Comparison of ENCODE assay signal across 20 mouse cellular contexts in the genomic region with DNA sequence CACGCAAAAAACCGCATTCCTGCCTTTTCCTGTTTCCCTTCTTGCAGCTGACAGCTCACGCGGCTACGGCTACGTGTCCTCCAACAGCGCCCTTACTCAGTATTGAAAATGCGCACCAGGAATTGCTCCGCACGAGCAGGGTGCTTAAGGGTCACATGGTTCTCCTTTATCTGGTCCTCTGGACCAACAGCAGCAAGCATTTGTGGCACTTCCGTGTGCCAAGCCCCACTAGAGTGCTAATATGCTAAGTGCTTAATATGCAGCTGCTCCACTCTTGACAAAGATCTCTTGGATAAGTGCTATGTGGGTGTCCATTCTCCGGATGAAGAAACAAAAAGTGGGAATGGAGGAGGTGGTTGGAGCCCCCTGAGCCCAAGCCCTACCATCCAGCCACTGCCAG. TPM values are rescaled to one million over a fixed set of nuclear protein-coding genes. Genes with fewer than 3 reads are reported as not detected.
A peak's percentile ranks its signal among the peaks of the same experiment; 100 is the strongest.
DNase-seq lines count a peak whose midpoint lies in the region; ATAC-seq and TF ChIP-seq lines count a peak whose summit lies in the region.
"Had no signal": no experiment of that assay in that cellular context is flagged by ENCODE, and none has a peak within 500 bp of the region (broad histone marks: within the 10 kb centered on the region; RNA-seq: fewer than 3 reads in every experiment).

No protein-coding gene starts in this region.

- 0 out of 2 replicates have a peak overlapping the region, but pooled peaks have one; percentile 9 for H3K27ac ChIP-seq in kidney, embryonic 15.5 days
- H3K27ac ChIP-seq in thymus, adult 2 months (ENCODE audit: control insufficient read depth, insufficient read depth, low read length): no peak overlapping the region
- H3K27ac ChIP-seq: embryonic facial prominence, embryonic 12.5 days; forebrain, embryonic 12.5 days; heart, embryonic 13.5 days; hindbrain, embryonic 12.5 days had no signal

- no peaks in the 10 kb centered on the region for H3K9me3 ChIP-seq in kidney, embryonic 15.5 days (replicated peaks)
- H3K9me3 ChIP-seq: embryonic facial prominence, embryonic 12.5 days; forebrain, embryonic 12.5 days; heart, embryonic 13.5 days; hindbrain, embryonic 12.5 days had no signal

- 80% methylated on average over 12 of the region's 12 CpGs for WGBS in kidney, embryonic 15.5 days
- WGBS in lung, adult 2 months: 62% methylated on average over 12 of the region's 12 CpGs
- WGBS in thymus, adult 2 months: 94% methylated on average over 12 of the region's 12 CpGs

- no peak for DNase-seq in kidney, postnatal 36 days
- peak; percentile 41 to 60 for DNase-seq in lung, adult 18-20 months
- DNase-seq in lung, adult 2 months: no peak
- peak; percentile 37 for DNase-seq in ZHBTc4 (ENCODE audit: low read depth, low spot score)
- peak; percentile 52 for DNase-seq in lung, postnatal 36 days
- no peak for DNase-seq in thymus, adult 2 months
- DNase-seq: adrenal gland, postnatal 10 days; cerebellum, adult 11 months; cerebellum, adult 8-10 months; cerebellum, postnatal 14 days; embryo, embryonic 11 days; gastrocnemius, postnatal 14 days; heart, postnatal 4 days had no signal

- no peak overlapping the region for H3K4me2 ChIP-seq in kidney, embryonic 15.5 days
- H3K4me2 ChIP-seq: embryonic facial prominence, embryonic 12.5 days; forebrain, embryonic 12.5 days; heart, embryonic 13.5 days; hindbrain, embryonic 12.5 days had no signal

- TF ChIP-seq CTCF in lung, adult 2 months (IDR thresholded peaks at IDR 0.05; ENCODE audit: insufficient read depth, low read length): no peak
- no peak for TF ChIP-seq CTCF in thymus, adult 2 months (IDR thresholded peaks at IDR 0.05; ENCODE audit: borderline replicate concordance, control insufficient read depth, extremely low read depth, insufficient read depth, low read length, poor library complexity)

- no peak overlapping the region for H3K9ac ChIP-seq in kidney, embryonic 15.5 days
- H3K9ac ChIP-seq: embryonic facial prominence, embryonic 12.5 days; forebrain, embryonic 12.5 days; heart, embryonic 13.5 days; hindbrain, embryonic 12.5 days had no signal

- peaks cover 11% of the 10 kb centered on the region for H3K4me1 ChIP-seq in kidney, embryonic 15.5 days
- H3K4me1 ChIP-seq in lung, adult 2 months (ENCODE audit: control insufficient read depth, insufficient read depth, low read length): peaks cover 17% of the 10 kb centered on the region; the same call in 1 of the 2 replicates
- no peaks in the 10 kb centered on the region for H3K4me1 ChIP-seq in thymus, adult 2 months (replicated peaks; ENCODE audit: control insufficient read depth, insufficient read depth, low read length)
- H3K4me1 ChIP-seq: embryonic facial prominence, embryonic 12.5 days; forebrain, embryonic 12.5 days; hindbrain, embryonic 12.5 days had no signal

- no peak overlapping the region for H3K4me3 ChIP-seq in kidney, embryonic 15.5 days (replicated peaks)
- no peak overlapping the region for H3K4me3 ChIP-seq in lung, adult 2 months (replicated peaks; ENCODE audit: extremely low read depth, low read depth, low read length)
- H3K4me3 ChIP-seq in thymus, adult 2 months (ENCODE audit: control insufficient read depth, insufficient read depth, low read length): no peak overlapping the region
- H3K4me3 ChIP-seq: embryonic facial prominence, embryonic 12.5 days; forebrain, embryonic 12.5 days; heart, embryonic 13.5 days; hindbrain, embryonic 12.5 days had no signal

- H3K36me3 ChIP-seq in kidney, embryonic 15.5 days: no peaks in the 10 kb centered on the region
- H3K36me3 ChIP-seq in thymus, adult 2 months (ENCODE audit: control insufficient read depth, insufficient read depth, low read length): no peaks in the 10 kb centered on the region
- H3K36me3 ChIP-seq: embryonic facial prominence, embryonic 12.5 days; forebrain, embryonic 12.5 days; heart, embryonic 13.5 days had no signal

- no peak for TF ChIP-seq POLR2A in lung, adult 2 months (IDR thresholded peaks at IDR 0.05; ENCODE audit: borderline replicate concordance, extremely low read depth, low read depth, low read length)
- TF ChIP-seq POLR2A in thymus, adult 2 months (IDR thresholded peaks at IDR 0.05; ENCODE audit: control insufficient read depth, extremely low read depth, insufficient read depth, low read length, poor library complexity): no peak

- no peaks in the 10 kb centered on the region for H3K27me3 ChIP-seq in kidney, embryonic 15.5 days
- no peaks in the 10 kb centered on the region for H3K27me3 ChIP-seq in thymus, adult 2 months (ENCODE audit: control insufficient read depth, insufficient read depth, low read length)
- H3K27me3 ChIP-seq: embryonic facial prominence, embryonic 12.5 days; forebrain, embryonic 12.5 days; heart, embryonic 13.5 days; hindbrain, embryonic 12.5 days had no signal

- ATAC-seq in kidney, embryonic 15.5 days (replicated peaks; ENCODE audit: low FRiP score): no peak
- ATAC-seq: forebrain, embryonic 16.5 days; hindbrain, embryonic 16.5 days had no signal

RNA-seq across cellular contexts. Expression of gene Dock9, which starts 10.7 kb away (rescaled TPM):
- 10.1 and 11.1 TPM in 2 replicates for polyA plus RNA-seq in kidney, embryonic 15.5 days (2015; fragmentation: Nextera tagmentation; extraction: Ambion mirVana)
- polyA plus RNA-seq in lung, adult 2 months (2012; rRNA removed): 62.3 and 73.3 TPM in 2 replicates
- polyA plus RNA-seq in thymus, adult 2 months (2012; rRNA removed): 12.9 and 13.2 TPM in 2 replicates

Comparison
In these comparisons a context has a peak if more than half of its experiments do, and no peak if none do; other contexts are left out.
1. DNase-seq: peak in lung, adult 18-20 months (2 of 2), ZHBTc4 (single experiment) and lung, postnatal 36 days (single experiment); none in kidney, postnatal 36 days (0 of 2), lung, adult 2 months (single experiment) and thymus, adult 2 months (single experiment).